Mouse (Mus musculus) neural tube, embryonic 14.5 days (tissue): ENCODE measurements around the gene Tmem267. TPM values are rescaled to one million over a fixed set of nuclear protein-coding genes. Genes with fewer than 3 reads are reported as not detected.

Source experiments
- ATAC-seq: fragments of 200-750 bp; cut with Nextera tagmentation; 2 replicates; pipeline ENCODE4 v1.8.0; 2017; ENCODE audit warnings: low read depth, mild to moderate bottlenecking, moderate TSS enrichment, moderate library complexity
- H3K27ac ChIP-seq: fragments of 300-500 bp; sonication (generic); 2 replicates; pipeline ENCODE4 v1.5.1; 2014; ENCODE audit warnings: low read depth, mild to moderate bottlenecking, control low read depth, low read length, moderate library complexity, mixed read lengths
- H3K27me3 ChIP-seq: fragments of 300-500 bp; sonication (generic); 2 replicates; pipeline ENCODE4 v1.6.1; 2014; ENCODE audit warnings: low read length; ENCODE audit not compliant: control insufficient read depth, insufficient read depth
- H3K36me3 ChIP-seq: fragments of 300-500 bp; sonication (generic); 2 replicates; pipeline ENCODE4 v1.6.1; 2014; ENCODE audit warnings: low read length, mixed read lengths; ENCODE audit not compliant: control insufficient read depth, insufficient read depth
- H3K4me1 ChIP-seq: fragments of 300-500 bp; sonication (generic); 2 replicates; pipeline ENCODE4 v1.6.1; 2014; ENCODE audit warnings: low read length; ENCODE audit not compliant: control insufficient read depth, insufficient read depth
- H3K4me2 ChIP-seq: fragments of 300-500 bp; sonication (generic); 2 replicates; pipeline ENCODE4 v1.6.1; 2014; ENCODE audit warnings: mild to moderate bottlenecking, low read depth, low read length, control low read depth
- H3K4me3 ChIP-seq: fragments of 300-500 bp; sonication (generic); 2 replicates; pipeline ENCODE4 v1.5.1; 2014; ENCODE audit warnings: low read depth, low read length, control low read depth, mixed read lengths
- H3K9ac ChIP-seq: fragments of 300-500 bp; sonication (generic); replicated peaks from 2 replicates; pipeline ENCODE4 v1.6.1; 2014; ENCODE audit warnings: low read depth, mild to moderate bottlenecking, control low read depth, low read length, mixed read lengths
- H3K9me3 ChIP-seq: fragments of 300-500 bp; sonication (generic); 2 replicates; pipeline ENCODE4 v1.6.1; 2016; ENCODE audit warnings: low read length; ENCODE audit not compliant: control insufficient read depth
- WGBS: fragments of 180-500 bp; shearing (Covaris S2); extraction: QIAGEN DNeasy Blood & Tissue Kit; methylation state at CpG from one replicate; pipeline ENCODE4 v1.1.7; 2014; 5-methylcytosine and 5-hydroxymethylcytosine counted together
- polyA plus RNA-seq: library from polyadenylated mRNA; unstranded; fragments of >200 nt; fragmentation: Nextera tagmentation; extraction: Ambion mirVana; gene quantifications from 2 replicates; pipeline ENCODE4 v1.2.1, GENCODE M21; 2014

The Tmem267 gene
- polyA plus RNA-seq, 1 experiment from 2014 or later: 5.5 TPM

- no peak for ATAC-seq
- Histone ChIP-seq H3K27me3 (no peaks in the 10 kb centered on the region), H3K36me3 (no peaks in the 10 kb centered on the region), H3K9me3 (no peaks in the 10 kb centered on the region), H3K9ac (no peak overlapping the region), H3K4me1 (no peaks in the 10 kb centered on the region), H3K4me2 (no peak overlapping the region), H3K27ac (no peak overlapping the region), H3K4me3 (no peak overlapping the region)
- 68% methylated on average over 2 of the region's 2 CpGs for WGBS
Observed at GRCm38 (mm10) chr13:119635496-119635895, 147.7 kb downstream of the Tmem267 start.

- no peaks in the 10 kb centered on the region for H3K9me3 ChIP-seq
- 79% methylated on average over 4 of the region's 4 CpGs for WGBS
- H3K4me3 ChIP-seq: no peak overlapping the region
- H3K36me3 ChIP-seq: no peaks in the 10 kb centered on the region
- H3K27me3 ChIP-seq: no peaks in the 10 kb centered on the region
- no peak for ATAC-seq
- H3K4me2 ChIP-seq: no peak overlapping the region
- H3K27ac ChIP-seq: no peak overlapping the region
- no peak overlapping the region for H3K9ac ChIP-seq
- H3K4me1 ChIP-seq: no peaks in the 10 kb centered on the region
Observed at GRCm38 (mm10) chr13:119637837-119638236, 150.0 kb downstream of the Tmem267 start.

GRCm38 (mm10) chr13:119638449-119638848, 150.6 kb downstream of the Tmem267 start:
- H3K4me3 ChIP-seq: no peak overlapping the region
- no peaks in the 10 kb centered on the region for H3K27me3 ChIP-seq
- ATAC-seq: no peak
- no peak overlapping the region for H3K27ac ChIP-seq
- no peaks in the 10 kb centered on the region for H3K36me3 ChIP-seq
- no peak overlapping the region for H3K4me2 ChIP-seq
- 89% methylated on average over 5 of the region's 5 CpGs for WGBS
- H3K4me1 ChIP-seq: no peaks in the 10 kb centered on the region
- H3K9ac ChIP-seq: no peak overlapping the region
- H3K9me3 ChIP-seq: no peaks in the 10 kb centered on the region

- Histone ChIP-seq H3K9ac (no peak overlapping the region), H3K27ac (no peak overlapping the region), H3K9me3 (no peaks in the 10 kb centered on the region), H3K4me3 (no peak overlapping the region), H3K4me2 (no peak overlapping the region), H3K4me1 (no peaks in the 10 kb centered on the region), H3K27me3 (no peaks in the 10 kb centered on the region), H3K36me3 (no peaks in the 10 kb centered on the region)
- WGBS: 87% methylated on average over 5 of the region's 5 CpGs
- no peak for ATAC-seq
Observed at GRCm38 (mm10) chr13:119639302-119639701, 151.5 kb downstream of the Tmem267 start.

- H3K27ac ChIP-seq: no peak overlapping the region
- no peaks in the 10 kb centered on the region for H3K27me3 ChIP-seq
- no peak overlapping the region for H3K9ac ChIP-seq
- H3K36me3 ChIP-seq: no peaks in the 10 kb centered on the region
- H3K4me2 ChIP-seq: no peak overlapping the region
- WGBS: 30% methylated on average over 4 of the region's 4 CpGs
- H3K4me3 ChIP-seq: no peak overlapping the region
- no peaks in the 10 kb centered on the region for H3K4me1 ChIP-seq
- H3K9me3 ChIP-seq: no peaks in the 10 kb centered on the region
- peak; percentile 71 for ATAC-seq
Observed at GRCm38 (mm10) chr13:119640504-119640903, 152.7 kb downstream of the Tmem267 start.

GRCm38 (mm10) chr13:119641145-119641544, 153.3 kb downstream of the Tmem267 start:
- Histone ChIP-seq H3K9me3 (no peaks in the 10 kb centered on the region), H3K4me3 (no peak overlapping the region), H3K4me1 (no peaks in the 10 kb centered on the region), H3K27ac (no peak overlapping the region), H3K36me3 (no peaks in the 10 kb centered on the region), H3K4me2 (no peak overlapping the region), H3K27me3 (no peaks in the 10 kb centered on the region), H3K9ac (no peak overlapping the region)
- 81% methylated on average over 7 of the region's 7 CpGs for WGBS
- ATAC-seq: no peak

GRCm38 (mm10) chr13:119644769-119645168, 156.9 kb downstream of the Tmem267 start:
- Histone ChIP-seq H3K27me3 (no peaks in the 10 kb centered on the region), H3K4me2 (no peak overlapping the region), H3K4me1 (no peaks in the 10 kb centered on the region), H3K9me3 (no peaks in the 10 kb centered on the region), H3K9ac (no peak overlapping the region), H3K4me3 (no peak overlapping the region), H3K27ac (no peak overlapping the region), H3K36me3 (no peaks in the 10 kb centered on the region)
- no peak for ATAC-seq
- 70% methylated on average over 5 of the region's 5 CpGs for WGBS

- H3K4me3 ChIP-seq: no peak overlapping the region
- no peaks in the 10 kb centered on the region for H3K27me3 ChIP-seq
- H3K4me1 ChIP-seq: no peaks in the 10 kb centered on the region
- H3K9ac ChIP-seq: no peak overlapping the region
- WGBS: 92% methylated on average over 1 of the region's 1 CpGs
- H3K36me3 ChIP-seq: no peaks in the 10 kb centered on the region
- no peak overlapping the region for H3K27ac ChIP-seq
- H3K9me3 ChIP-seq: no peaks in the 10 kb centered on the region
- H3K4me2 ChIP-seq: no peak overlapping the region
- no peak for ATAC-seq
Observed at GRCm38 (mm10) chr13:119646511-119646910, 158.7 kb downstream of the Tmem267 start.

- WGBS: 50% methylated on average over 15 of the region's 15 CpGs
- Histone ChIP-seq H3K36me3 (no peaks in the 10 kb centered on the region), H3K27ac (0 out of 2 replicates have a peak overlapping the region, but pooled peaks have one; percentile 17), H3K9me3 (no peaks in the 10 kb centered on the region), H3K27me3 (no peaks in the 10 kb centered on the region), H3K9ac (no peak overlapping the region), H3K4me1 (no peaks in the 10 kb centered on the region), H3K4me2 (no peak overlapping the region), H3K4me3 (no peak overlapping the region)
- ATAC-seq: peak; percentile 82
Observed at GRCm38 (mm10) chr13:119648891-119649698, 161.3 kb downstream of the Tmem267 start.
